Mouse (Mus musculus) kidney, postnatal 36 days (tissue): Measurements from ENCODE around the gene Cypt15.
"Not testable (repeated sequence)": the region's sequence is repeated elsewhere in the genome, so short reads cannot be mapped to it uniquely, and the experiment has no call there.

Experiments used
- DNase-seq, 2 experiments: peaks; one replicate each; pipeline ENCODE4 v3.0.0; 2021 to 2022; ENCODE audit warnings: mixed read lengths in 2 of 2

Cypt15 gene

GRCm38 (mm10) chrX:39345967-39346366 lies at the start of gene Cypt15:
Gene Cypt15 (plus strand): TSS chrX:39346267.
- DNase-seq = not testable (repeated sequence)

GRCm38 (mm10) chrX:39370932-39371331 lies 24.9 kb downstream of the Cypt15 start:
- no peak for DNase-seq

- DNase-seq = no peak
Measured at GRCm38 (mm10) chrX:39378830-39379229, 32.8 kb downstream of the Cypt15 start.

- DNase-seq = no peak
Measured at GRCm38 (mm10) chrX:39383806-39384205, 37.7 kb downstream of the Cypt15 start.
